Mouse (Mus musculus): ENCODE data around the gene Smtnl2.

Gene Smtnl2

DNA sequence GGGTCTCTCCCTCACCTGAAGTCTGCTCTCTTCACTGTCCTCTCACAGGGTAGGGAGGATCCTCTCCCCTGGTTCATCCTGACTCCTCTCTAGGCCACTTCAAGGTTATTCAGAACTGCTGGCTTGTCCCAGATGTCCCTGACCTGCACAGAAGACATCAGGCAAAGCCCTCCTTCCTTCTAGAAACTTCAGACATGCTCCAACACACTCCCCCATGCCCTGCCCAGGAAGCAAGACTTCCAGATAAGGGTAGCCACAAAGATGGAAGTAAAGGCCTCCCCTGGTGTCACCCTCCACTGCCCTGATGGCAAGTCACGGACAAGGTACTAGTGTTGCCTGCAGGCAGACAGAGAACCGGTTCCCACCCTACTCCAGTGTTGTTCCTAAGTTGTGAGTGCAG is 16.8 kb downstream of the Smtnl2 start:
- ChIA-PET CTCF (interaction anchor here in 3 of 4 experiments (0.6 to 1.7 kb wide), 4 partner anchors 35 to 342 kb away, joined by 3 to 6 read pairs (median 4); no protein-coding TSS in a partner anchor), POLR2A (interaction anchor here in 3 of 4 experiments (0.7 to 1.6 kb wide), 9 partner anchors 7 to 393 kb away, joined by 3 to 5 read pairs (median 4); partner anchors contain the start of gene Smtnl2 (in 1 of the 3))

DNA sequence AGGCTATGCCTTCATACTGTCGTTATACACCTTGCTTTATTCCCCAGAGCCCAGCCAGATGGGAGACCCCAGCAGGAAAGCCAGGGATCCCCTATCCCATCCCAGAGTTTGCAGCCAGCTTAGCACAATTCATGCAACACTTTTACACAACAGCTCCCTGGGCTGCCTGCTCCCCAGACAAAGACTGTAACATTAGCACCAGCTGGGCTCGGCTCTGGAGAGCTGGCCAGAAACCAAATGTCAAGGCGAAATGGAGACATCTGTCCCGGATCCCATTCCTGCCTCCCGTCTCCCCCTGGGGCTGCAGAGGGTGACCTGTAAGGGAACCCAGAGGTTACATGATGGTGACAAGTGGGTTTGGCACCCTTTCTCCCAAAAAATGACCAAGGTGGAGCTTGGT is 17.8 kb downstream of the Smtnl2 start:
- CTCF ChIA-PET, result interaction anchor here in 2 of 4 experiments (0.6 to 1.7 kb wide), 3 partner anchors 16 to 51 kb away, joined by 3 to 4 read pairs (median 3); no protein-coding TSS in a partner anchor
- POLR2A ChIA-PET, result interaction anchor here in 3 of 4 experiments (0.6 to 1.6 kb wide), 9 partner anchors 8 to 37 kb away, joined by 3 to 5 read pairs (median 4); partner anchors contain the start of gene Smtnl2 (in 1 of the 3)

DNA sequence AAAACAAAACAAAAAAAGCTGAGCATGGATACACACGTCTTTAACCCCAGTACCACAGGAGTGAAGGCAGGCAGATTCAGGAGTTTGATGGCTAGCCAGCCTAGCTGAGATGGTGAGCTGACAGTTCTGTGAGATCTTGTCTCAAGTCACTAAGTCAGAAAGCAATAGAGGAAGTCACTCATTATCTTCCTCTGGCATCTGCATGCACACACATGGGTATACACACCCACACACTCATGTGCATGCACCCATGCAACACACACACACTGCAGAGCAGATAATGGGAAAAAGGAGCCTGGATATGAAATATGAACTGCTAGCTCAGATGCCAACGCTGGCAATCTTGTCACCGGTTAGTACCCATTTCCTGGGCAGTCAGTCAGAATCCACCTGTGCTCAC is 18.3 kb downstream of the Smtnl2 start:
- POLR2A ChIA-PET, result interaction anchor here in 3 of 4 experiments (0.7 to 1.6 kb wide), 6 partner anchors 8 to 61 kb away, joined by 3 to 5 read pairs (median 4); partner anchors contain the start of gene Smtnl2 (in 1 of the 3)
- CTCF ChIA-PET, result interaction anchor here in 2 of 4 experiments (0.6 kb wide), 2 partner anchors 16 to 137 kb away, joined by 3 read pairs; no protein-coding TSS in a partner anchor

DNA sequence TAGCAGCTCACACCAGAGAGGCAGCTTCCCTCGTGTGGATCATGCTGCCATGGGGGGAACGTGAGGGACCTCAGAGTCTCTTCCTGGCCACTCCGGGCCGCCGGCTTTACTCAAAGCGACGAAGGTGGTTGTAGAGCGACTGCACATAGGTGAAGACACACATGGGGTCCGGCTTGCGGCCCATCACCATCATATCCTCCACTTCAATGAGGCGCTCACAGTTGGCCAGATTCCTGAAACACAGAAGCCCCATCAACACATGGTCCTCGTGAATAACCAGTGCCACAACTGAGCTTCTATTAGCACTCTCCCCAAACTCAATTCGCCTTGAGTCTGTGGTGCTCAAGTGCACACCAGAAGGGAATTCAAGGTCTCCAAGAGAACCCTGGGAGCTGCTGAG is 20.3 kb downstream of the Smtnl2 start:
- CTCF ChIA-PET, result interaction anchor here in 3 of 4 experiments (0.5 to 1.3 kb wide), 7 partner anchors 9 to 99 kb away, joined by 3 to 6 read pairs (median 4); partner anchors contain the start of gene Spns2 (in 1 of the 3)
- POLR2A ChIA-PET, result interaction anchor here (0.9 to 3.6 kb wide), 21 partner anchors 9 to 34 kb away, joined by 3 to 21 read pairs (median 4); partner anchors contain the start of gene Smtnl2 (in 1 of the 4)

DNA sequence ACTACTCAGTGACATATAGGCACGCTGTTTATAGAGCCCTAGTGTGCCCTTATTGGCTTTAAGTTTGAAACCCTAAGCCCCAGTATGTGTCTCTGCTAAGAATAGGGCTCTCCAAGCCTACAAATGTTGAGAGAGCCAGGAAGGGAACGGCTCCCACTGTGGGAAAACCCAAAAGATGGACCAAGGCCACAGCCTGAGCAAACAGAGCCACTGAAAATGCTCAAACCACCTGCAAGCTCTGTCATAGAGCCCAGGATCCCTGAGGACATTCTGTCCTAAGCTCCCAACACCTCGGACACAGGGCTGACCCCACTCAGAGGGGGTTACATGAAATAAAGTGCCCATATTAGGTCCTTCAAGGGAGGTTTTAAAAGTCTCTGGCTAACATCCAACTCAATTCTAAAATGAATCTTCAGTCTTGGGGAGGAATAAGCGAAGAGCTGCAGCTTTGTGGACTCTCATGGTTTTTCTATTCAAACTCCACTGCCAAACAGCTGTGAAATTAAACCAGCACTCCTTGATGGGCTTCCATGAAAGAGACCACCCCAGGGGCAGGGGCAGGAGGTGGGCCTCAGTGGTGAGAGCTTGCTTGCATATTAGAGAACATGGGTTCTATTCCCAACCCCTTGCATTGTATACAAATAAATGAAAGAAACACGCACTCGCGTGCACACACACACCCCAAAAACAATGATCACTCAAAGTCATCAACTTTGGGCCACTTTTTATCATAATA is 21.9 kb downstream of the Smtnl2 start:
- ChIA-PET CTCF (interaction anchor here in 1 of 4 experiments (0.7 kb wide), 1 partner anchor 13 kb away, joined by 3 read pairs; no protein-coding TSS in a partner anchor), POLR2A (interaction anchor here in 2 of 4 experiments (1.0 to 3.6 kb wide), 5 partner anchors 11 to 33 kb away, joined by 3 to 21 read pairs (median 4); no protein-coding TSS in a partner anchor)

DNA sequence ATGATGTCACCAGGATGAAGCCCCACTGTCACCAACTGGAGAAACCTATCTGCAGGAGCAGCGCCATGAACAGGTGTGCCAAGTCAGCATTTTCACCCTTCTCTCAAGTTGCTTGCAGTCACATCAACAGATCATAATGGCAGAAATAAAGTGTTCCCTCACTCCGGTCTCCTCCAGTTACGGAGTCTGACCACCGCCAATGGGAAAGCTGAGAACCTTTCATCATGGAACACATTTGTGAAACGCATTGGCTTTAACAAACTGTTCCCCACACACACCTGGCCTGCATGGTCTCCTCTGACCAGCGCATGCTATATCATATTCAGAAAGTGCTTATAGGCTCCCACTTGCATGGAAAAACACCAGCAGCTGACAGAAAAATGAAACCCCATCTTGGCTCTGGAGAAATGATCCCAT is 23.4 kb downstream of the Smtnl2 start:
- CTCF ChIA-PET, result no interaction called here
- POLR2A ChIA-PET, result interaction anchor here in 2 of 4 experiments (1.3 to 1.4 kb wide), 3 partner anchors 8 to 40 kb away, joined by 3 to 4 read pairs (median 3); no protein-coding TSS in a partner anchor

DNA sequence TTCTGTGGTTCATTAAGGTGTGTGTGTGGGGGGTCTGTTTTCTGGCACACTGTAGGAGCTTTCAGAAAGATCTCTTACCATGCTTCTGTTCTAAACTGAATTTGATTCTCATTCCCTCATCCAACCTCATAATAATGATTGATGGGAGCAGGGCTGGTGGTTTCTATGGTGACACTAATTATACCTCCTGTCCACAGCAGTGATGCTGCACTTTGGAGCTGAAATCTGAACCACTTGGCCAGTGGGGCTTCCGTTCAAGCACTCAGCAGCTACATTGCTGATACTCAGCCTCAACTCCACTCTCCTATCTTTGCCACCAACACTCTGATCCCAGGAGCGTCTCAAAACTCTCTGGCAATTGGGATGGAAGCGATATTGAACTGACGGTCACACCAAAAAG is 32.2 kb downstream of the Smtnl2 start:
- POLR2A ChIA-PET, result interaction anchor here in 3 of 4 experiments (0.8 to 2.7 kb wide), 12 partner anchors 9 to 43 kb away, joined by 3 to 9 read pairs (median 4); partner anchors contain the start of gene Smtnl2 (in 1 of the 3)
- CTCF ChIA-PET, result no interaction called here

DNA sequence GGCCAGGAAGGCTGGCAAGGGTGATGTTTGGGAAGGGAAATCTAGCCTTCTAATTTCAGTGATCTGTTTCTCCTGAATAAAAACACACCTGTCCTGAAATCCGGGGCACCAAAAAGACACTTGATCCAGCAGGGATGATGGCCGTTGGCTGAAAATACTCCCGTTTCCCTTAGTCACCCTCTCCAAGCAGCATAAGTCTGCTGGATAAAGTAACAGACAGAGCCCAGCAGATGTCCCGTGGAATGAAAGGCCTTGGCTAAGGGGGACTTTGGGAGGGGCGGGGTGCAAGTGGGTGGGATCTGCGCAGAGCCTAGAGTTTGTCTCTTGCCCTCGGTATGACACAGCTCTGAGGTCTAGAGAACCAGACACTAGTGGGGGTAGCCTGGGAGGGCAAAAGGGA is 33.3 kb downstream of the Smtnl2 start:
- ChIA-PET POLR2A (interaction anchor here in 2 of 4 experiments (0.6 to 1.6 kb wide), 4 partner anchors 22 to 47 kb away, joined by 3 to 5 read pairs (median 4); partner anchors contain the start of gene Smtnl2 (in 1 of the 2)), CTCF (no interaction called here)

DNA sequence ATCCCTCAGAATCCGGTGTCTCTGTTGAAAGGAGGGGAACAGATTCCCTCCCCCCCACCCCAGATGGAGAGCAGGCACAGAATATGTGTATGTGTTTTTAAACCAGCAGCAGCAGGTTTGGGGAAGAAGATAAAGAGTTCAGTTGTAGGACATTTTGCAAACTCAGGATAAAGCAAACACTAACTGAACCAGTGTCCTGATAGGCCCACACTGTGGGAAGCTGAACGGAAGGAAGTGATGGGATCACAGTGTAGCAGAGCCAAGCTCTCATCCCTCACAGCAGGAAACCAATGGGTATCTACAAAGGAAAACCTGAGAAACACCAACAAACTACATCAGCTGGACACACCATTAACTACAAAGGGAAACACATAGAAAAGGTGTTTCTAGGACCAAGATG is 35.0 kb downstream of the Smtnl2 start:
- POLR2A ChIA-PET, result interaction anchor here in 1 of 4 experiments (0.7 to 1.3 kb wide), 3 partner anchors 14 to 41 kb away, joined by 3 to 4 read pairs (median 3); no protein-coding TSS in a partner anchor
- CTCF ChIA-PET, result interaction anchor here in 2 of 4 experiments (1.0 to 2.0 kb wide), 2 partner anchors 13 to 53 kb away, joined by 3 to 6 read pairs; no protein-coding TSS in a partner anchor

DNA sequence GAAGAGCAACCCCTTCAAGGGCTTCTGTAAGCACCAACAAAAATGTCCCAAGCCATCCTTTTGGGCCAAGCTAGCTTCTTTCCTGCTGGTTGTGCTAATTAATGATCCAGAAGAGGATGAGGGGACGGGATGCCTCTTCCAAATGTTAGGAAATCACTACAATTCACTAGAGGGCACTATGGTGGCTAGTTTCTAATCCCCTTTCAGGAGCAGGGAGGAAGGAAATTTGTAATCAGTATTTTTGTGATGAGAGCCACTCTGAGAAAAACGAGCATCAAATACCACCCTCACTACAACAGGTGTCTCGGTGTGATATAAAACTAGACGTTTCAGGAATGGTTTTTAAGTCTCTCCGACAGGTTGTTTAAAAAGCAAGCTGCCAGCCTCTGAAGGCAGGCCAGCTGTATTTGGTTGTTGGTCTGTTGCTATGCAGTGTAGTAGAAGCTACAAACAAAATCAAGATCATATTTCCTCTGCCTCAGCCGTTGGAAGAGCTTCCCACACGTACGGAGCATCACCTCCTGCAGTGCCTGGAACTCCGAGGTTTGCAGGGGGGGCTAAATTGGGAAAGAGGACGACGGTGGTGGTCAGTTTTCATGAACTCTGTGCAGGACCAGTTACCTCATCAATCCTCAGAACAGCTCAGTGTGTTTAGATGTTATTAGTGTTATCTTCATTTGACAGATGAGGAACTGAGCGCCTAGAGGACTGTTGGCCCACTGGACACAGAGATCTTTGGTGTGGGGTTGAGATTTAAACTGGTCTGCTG is 41.4 kb downstream of the Smtnl2 start:
- ChIA-PET CTCF (interaction anchor here in 3 of 4 experiments (0.7 to 2.9 kb wide), 7 partner anchors 8 to 60 kb away, joined by 3 to 13 read pairs (median 3); no protein-coding TSS in a partner anchor), POLR2A (interaction anchor here (0.6 to 4.3 kb wide), 14 partner anchors 10 to 83 kb away, joined by 3 to 25 read pairs (median 5); partner anchors contain the start of gene Smtnl2 (in 1 of the 4))

DNA sequence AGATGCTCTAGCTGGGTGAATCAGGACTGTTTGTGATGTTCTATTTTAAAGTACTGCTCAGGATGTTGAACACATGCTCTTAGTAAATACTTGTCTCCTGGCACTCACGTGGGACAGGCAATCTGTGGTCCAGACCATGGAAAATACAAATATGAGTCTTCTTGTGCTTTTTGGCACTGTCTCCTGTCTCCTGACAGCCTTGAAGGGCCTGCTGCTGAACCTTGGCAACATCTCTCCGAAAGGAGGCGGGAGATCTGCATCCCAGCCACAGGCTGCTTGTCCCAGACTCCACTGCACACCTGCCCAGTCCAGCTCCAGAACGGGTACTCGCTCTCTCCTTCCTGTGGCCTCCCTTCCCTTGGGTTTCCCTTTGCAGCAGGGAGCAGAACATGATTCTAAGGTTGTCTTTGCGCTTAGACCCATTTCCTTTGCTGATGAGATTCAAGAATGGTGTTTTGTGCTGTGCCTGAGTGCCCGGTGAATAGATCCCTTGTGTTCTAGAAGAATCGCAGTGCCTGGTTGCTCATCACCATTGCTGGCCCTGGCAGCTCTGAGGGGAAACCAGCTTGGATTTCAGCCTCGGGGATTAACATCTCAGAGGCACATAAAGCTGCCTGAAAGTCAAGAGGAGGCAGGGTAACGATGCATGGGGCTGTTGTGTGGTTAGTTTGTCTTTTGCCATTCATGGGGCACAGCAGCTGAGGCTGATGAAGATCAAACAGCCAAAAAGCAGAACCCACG is 43.4 kb downstream of the Smtnl2 start:
- ChIA-PET POLR2A (interaction anchor here in 3 of 4 experiments (0.6 to 4.3 kb wide), 7 partner anchors 10 to 81 kb away, joined by 3 to 25 read pairs (median 5); partner anchors contain the start of gene Smtnl2 (in 1 of the 3)), CTCF (interaction anchor here in 2 of 4 experiments (0.6 to 1.5 kb wide), 2 partner anchors 13 to 61 kb away, joined by 3 to 5 read pairs; no protein-coding TSS in a partner anchor)

DNA sequence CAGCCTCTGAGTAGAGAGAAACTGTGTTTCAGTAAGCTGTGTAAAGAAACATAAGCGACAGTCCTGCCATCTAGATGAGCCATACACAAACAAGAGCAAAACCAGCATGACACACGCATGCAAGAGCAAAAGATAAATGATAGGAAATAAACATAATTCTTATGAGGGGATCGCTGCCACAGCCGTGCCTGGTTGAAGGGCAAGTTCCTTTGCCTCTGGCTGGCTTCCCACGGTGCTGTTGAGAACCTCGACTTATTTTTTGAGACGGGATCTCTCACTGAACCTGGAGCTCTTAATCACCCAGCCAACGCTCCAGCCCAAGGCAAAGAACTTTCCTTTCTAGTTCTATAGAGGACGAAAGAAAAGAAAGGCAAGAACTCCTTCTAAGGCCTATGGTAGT is 45.4 kb downstream of the Smtnl2 start:
- CTCF ChIA-PET, result no interaction called here

DNA sequence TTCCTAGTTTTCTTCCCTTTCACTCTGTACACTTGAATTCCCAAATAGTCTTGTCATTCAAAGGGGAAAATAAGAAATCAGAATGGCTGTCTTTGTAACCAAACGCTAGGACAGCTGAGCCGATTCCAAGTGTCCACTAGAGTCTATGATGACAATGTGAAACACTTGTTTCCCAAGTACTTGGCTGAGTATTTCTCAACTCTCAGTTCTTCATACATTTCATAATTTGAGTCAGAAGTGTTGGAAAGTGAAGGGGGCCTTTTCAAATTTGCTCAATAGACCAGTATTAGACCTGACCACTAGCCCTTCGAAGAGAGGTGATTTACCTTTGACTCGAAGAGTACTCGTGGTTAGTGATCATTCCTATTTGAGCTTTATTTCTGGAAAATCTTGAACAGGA is 47.0 kb downstream of the Smtnl2 start:
- ChIA-PET POLR2A (interaction anchor here in 3 of 4 experiments (0.6 to 1.8 kb wide), 5 partner anchors 8 to 176 kb away, joined by 3 to 6 read pairs (median 4); no protein-coding TSS in a partner anchor), CTCF (interaction anchor here in 1 of 4 experiments (1.4 kb wide), 1 partner anchor 22 kb away, joined by 3 read pairs; no protein-coding TSS in a partner anchor)

More for the DNA sequence above, 45.4 kb downstream of the Smtnl2 start:
- POLR2A ChIA-PET, result interaction anchor here in 1 of 4 experiments (0.7 to 0.8 kb wide), 2 partner anchors 9 to 18 kb away, joined by 3 read pairs; no protein-coding TSS in a partner anchor

DNA sequence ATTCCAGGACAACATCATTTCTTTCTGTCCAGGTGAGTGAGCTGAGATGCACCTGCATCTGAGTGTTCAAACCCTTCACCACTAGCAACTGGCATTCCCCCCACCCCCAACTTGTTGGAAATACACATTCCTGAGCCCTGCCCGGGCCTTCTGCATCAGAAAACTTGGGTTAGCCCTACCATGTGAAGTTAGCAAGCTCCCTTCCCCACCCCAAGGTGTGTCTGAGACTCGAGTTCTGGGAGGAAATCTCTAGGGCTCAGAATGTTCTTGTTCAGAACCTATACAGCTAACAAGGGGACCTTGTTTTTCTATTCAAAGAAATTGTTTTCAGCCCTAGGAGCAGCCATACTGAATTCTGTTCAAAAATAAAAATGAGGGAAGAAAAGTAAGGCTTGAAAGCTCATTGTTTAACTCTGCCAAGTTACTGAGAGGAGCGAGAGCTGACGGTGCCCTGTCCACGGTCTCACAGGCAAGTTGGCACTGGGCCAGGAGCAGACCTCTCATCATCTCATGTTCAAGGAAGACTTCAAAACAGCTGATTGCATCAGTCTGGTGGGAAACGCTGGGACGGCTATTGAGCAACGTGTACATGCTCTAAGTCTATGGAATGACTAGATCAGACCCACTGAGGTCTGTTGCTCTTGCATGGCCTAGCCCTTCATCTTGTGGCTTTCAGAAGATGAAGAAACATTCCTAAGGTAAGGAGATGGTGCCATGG is 47.8 kb downstream of the Smtnl2 start:
- CTCF ChIA-PET, result interaction anchor here in 3 of 4 experiments (0.6 to 1.6 kb wide), 5 partner anchors 19 to 66 kb away, joined by 3 to 6 read pairs (median 3); no protein-coding TSS in a partner anchor

DNA sequence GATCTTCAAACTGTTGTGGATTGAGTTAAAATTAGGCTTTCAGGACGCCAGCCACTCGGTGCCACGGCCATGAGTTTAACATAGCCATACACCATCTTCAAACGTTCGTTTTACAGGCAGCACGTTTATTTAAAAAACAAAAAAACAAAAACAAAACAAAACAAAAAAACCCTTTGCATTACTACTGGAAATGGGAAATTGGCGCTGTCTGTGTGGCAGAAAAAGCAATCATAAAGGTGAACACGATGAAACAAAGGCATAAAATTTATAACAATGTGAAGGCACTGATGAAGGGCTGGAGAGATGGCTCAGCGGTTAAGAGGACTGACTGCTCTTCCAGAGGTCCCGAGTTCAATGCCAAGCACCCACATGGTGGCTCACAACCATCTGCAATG is 49.2 kb downstream of the Smtnl2 start, which contains the start of gene Tekt1:
Gene Tekt1, minus strand, starts transcription at position 96 of the 395 bp plus-strand sequence.
- ChIA-PET POLR2A (interaction anchor here in 2 of 4 experiments (1.0 to 1.8 kb wide), 10 partner anchors 9 to 73 kb away, joined by 3 to 5 read pairs (median 4); partner anchors contain the start of genes Ggt6 (in 1 of the 2), Smtnl2 (in 1 of the 2) and Xaf1 (in 1 of the 2)), CTCF (interaction anchor here in 3 of 4 experiments (0.5 to 1.6 kb wide), 4 partner anchors 8 to 635 kb away, joined by 3 to 6 read pairs (median 4); no protein-coding TSS in a partner anchor)

More for the DNA sequence above, 47.8 kb downstream of the Smtnl2 start:
- POLR2A ChIA-PET, result interaction anchor here in 2 of 4 experiments (0.6 to 1.8 kb wide), 8 partner anchors 8 to 177 kb away, joined by 3 to 6 read pairs (median 3); no protein-coding TSS in a partner anchor
